Mouse (Mus musculus) gastrocnemius, adult 18-20 months (tissue): Measurements from ENCODE around the gene Nts. TPM values are rescaled to one million over a fixed set of nuclear protein-coding genes. Genes with fewer than 3 reads are reported as not detected.
"Not testable (repeated sequence)": the region's sequence is repeated elsewhere in the genome, so short reads cannot be mapped to it uniquely, and the experiment has no call there.

Experiments
- DNase-seq: peaks from one replicate; pipeline ENCODE4 v3.0.0; 2021; ENCODE audit warnings: low spot score
- long read RNA-seq, 2 experiments: library from polyadenylated mRNA; stranded (forward); transcript quantifications; one replicate each; pipeline ENCODE4 v2.0.0; 2021
- total RNA-seq, 2 experiments: library from RNA; stranded (reverse); gene quantifications; 2 replicates each; pipeline ENCODE4 v1.2.3; 2021

The Nts gene
- total RNA-seq: not detected
- long read RNA-seq, experiment 1: 0 reads
- long read RNA-seq, experiment 2: 0 reads

DNA sequence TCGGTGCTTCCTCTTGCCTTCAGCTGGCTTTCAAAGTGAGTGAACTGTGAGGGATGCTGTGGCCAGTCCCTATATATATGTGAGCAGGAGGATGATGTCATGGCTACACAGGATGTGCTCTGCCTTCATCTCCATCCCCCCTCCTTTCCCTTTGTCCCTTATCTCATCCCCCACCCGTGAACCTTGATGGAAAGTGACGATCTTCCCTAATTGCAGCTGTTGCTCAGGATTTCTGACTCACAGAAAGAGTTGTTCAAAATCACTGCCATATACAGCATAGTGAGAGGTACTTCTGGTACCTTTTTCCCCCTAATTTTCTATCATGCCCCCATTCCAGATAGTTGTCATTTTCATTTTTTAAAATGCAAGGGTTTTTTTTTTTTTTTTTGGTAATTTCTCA lies at the start of gene Nts:
TSS of gene Nts (minus strand) at position 101 of the 400 bp plus-strand sequence.
- no peak for DNase-seq

GRCm38 (mm10) chr10:102527901-102528300 lies 37.6 kb upstream of the Nts start:
- no peak for DNase-seq

DNA sequence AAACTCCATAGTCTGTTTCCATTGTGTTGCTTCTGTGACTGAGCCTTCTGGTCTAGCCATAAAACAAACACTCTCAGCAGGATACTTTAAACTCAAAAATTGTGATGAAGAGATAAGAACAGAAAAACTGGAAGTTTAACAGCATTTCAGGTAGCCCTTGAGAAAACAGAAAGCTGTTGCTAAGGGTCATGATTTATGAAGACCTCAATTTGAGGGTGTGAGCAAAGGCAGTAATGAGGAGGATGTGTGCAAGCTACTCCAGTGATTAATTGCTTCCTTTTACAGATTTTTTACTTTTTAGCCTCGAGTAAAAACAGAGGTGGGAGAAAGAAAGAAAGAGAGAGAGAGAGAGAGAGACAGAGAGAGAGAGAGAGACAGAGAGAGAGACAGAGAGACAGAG lies 23.9 kb upstream of the Nts start:
- no peak for DNase-seq

DNA sequence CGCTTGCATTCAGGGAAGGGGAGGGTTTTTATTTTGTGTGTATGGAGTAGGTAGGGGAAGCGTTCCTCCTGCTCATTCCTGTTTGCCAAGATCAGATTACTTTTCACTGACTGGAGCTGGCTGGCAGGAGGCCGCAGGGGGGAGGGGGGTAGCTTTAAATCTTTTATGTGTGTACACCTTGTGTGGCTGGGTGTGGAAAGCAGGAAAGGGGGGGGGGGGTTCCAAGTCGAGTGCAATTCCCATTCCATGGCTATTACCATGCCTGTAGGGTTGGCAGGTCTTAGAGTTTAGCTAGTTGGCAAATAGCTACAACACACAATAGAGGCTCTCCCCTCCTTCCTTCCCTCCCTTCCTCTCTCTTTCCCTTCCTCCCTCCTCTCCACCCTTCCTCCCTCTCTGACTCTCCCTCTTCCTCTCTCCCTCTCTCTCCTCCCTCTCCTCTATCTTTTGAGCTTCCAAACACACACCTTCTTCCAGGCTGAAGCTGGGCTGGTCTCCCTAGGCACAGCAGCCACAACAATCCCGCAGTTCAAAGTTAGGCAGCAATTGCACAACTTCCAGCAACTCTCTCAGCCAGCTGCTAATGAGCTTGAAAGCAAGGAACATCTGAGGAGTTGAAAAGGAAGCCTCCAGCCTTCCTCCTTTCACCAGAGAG lies 21.6 kb upstream of the Nts start, which contains the start of gene Rassf9:
TSS of gene Rassf9 (plus strand) at position 416 of the 655 bp plus-strand sequence.
- DNase-seq: no peak

DNA sequence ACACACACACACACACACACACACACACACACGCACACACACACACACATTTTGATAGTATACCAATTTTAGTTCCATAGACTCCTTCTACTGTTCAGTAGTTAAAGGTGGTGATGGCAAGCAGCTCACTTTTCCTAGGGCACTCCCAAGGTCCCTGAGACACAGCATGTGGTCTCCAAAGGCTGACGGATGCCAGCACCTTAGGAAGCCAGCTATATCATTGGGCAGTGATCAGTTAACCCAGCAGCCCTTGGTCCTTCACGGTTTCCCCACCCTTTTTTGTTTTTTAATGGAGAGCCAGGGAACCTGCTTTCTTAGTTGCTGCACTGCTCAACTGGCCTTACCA lies 21.1 kb upstream of the Nts start:
- DNase-seq: no peak

DNA sequence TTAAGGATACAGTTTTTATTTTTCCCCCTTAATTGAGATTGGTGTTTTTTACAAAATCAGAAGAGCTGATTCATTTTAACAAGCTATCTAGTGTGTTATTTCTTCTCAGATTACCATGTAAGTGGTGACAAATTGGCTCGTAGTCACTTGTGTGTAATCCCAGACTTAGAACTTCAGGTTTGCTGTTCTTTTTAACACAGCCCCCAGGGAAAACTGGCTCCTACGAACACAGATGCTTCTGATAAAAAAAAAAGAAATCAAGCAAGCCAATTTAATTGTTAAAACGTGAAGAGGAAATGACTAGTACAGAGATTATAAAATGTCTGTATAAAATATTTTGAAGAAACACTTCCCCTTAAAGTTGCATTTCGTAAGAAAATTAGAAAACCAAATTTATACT lies 17.1 kb upstream of the Nts start:
- DNase-seq: no peak

DNA sequence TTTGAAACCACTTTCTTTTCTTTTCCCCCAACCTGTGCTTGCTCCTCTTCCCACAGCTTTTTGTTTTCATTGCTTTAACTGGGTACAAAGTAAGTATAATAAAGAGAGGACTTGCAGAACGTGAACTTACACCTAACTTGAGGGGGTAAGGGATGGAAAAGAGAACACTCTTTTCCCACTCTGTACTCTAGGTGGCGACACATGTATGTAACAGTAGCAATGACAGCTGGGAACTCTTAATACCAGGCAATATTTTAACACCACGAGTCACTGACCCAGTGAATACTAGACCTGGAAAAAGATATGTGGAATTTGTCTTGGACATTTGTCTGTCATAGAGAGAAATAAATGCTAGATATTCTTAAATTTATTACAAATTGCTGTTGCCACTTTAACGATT lies 8.5 kb upstream of the Nts start:
- DNase-seq: peak; percentile 15

DNA sequence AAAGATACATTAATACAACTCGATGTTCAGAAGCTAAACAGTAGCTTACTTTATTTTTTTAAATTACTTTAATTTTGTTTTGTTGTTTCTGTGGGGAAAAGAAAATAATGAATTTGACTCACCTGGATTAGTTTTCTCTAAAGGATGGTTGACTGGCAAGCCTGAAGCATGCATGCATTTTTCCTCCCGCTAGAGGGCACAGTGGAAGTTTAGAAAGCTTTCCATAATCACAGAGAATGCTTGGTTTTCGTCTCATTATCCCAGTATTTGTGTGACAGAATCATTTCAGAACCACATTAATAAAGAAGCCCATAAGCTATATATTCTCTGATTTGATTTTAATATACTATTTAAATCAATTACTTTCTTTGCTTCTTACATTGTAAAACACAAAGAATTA lies 1.5 kb upstream of the Nts start:
- peak; percentile 10 for DNase-seq

DNA sequence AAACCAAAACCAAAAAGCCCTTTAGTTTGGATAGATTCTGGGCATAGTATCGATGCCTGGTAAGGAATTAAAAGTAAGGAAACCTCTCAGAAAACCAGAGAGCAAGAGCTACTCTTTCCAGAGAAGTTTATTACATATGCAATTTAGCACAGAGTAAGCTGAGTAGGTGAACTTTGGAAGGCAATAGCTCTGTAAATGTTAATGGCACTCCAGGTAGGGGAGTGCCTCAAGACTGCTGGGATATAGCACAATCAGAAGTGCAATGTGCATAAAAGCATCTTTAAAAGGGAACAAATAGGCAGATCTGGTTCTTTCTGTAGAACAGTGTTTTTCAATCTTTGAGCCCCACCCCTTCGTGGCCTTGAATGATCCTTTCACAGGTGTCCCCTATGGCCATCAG lies 20.9 kb downstream of the Nts start:
- DNase-seq: no peak

GRCm38 (mm10) chr10:102451756-102452155 lies 38.5 kb downstream of the Nts start:
- peak; percentile 4 for DNase-seq

DNA sequence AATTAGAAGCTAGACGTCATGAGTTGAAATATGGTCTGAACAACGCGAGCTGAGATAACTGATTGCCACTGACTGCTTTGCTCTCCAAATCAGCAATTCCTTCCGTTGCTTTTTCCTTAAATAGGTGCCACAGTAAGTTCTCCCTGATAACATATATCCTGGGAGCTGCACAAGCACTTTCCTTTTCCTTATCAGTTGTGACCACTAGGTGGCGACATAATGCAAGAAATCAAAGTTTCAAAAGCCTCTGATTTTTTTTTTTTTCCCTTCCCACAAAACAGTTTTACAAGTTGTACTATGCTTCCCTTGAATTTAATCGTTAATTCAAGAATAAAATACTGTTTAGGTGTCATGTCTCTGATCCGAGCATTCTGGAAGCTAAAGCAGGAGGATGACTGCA lies 40.8 kb downstream of the Nts start:
- peak; percentile 34 for DNase-seq

- DNase-seq: no peak
These were observed 45.3 kb downstream of the Nts start for GRCm38 (mm10) chr10:102444912-102445556.

DNA sequence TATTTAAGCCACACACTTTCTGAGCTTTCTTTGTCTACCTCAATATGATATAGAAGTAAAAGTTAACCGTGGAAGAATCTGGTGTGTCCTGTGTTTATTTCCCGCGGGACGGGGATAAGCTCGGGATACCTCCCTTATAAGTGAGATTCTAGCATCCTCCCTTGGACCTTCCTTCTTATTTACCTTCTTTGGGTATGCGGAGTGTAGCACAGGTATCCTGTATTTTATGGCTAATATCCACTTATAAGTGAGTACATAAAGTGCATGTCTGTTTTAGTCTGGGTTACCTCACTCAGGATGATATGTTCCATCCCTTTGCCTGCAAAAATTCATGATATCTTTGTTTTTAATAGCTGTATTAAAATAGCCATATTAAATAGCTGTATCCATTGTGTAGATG lies 54.8 kb downstream of the Nts start:
- not testable (repeated sequence) for DNase-seq

DNA sequence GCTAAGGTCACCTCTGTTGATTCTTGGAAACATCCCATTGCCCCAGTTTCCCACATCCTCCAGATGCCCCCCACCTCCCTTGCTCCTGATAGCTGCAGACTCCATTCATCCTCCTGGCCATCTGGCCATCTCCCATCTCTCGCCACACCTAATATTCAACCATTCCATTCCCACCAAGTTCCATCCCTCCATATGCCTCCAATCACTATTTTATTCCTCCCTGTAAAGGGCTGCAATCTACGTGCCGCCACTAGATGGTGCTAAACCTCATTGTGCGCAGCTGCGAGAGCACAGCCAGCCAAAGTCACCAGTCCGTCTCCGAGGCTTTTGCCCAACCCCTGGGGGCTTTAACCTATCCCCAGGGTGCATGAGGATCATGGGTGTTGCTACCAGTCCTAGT lies 55.2 kb downstream of the Nts start:
- DNase-seq: peak; percentile 5

Other genes with a start within 250 kb of the Nts start
- gene Rassf9, start 21.7 kb upstream of the Nts start, total RNA-seq: 1 to 10 TPM; 1.3 to 3.9 TPM